Mouse (Mus musculus) olfactory bulb, adult 2 months (tissue): Measurements from ENCODE around the gene Epas1. TPM values are rescaled to one million over a fixed set of nuclear protein-coding genes. Genes with fewer than 3 reads are reported as not detected.

ENCODE experiments used
- H3K27ac ChIP-seq: fragments of 200-500 bp; 2 replicates; pipeline ENCODE4 v1.5.1; 2012; ENCODE audit warnings: low read depth, low read length; ENCODE audit not compliant: insufficient read depth
- H3K4me1 ChIP-seq: fragments of 200-500 bp; 2 replicates; pipeline ENCODE4 v1.6.1; 2012; ENCODE audit warnings: low read length; ENCODE audit not compliant: control insufficient read depth, insufficient read depth
- H3K4me3 ChIP-seq: fragments of 200-500 bp; 2 replicates; pipeline ENCODE4 v1.5.1; 2012; ENCODE audit warnings: mild to moderate bottlenecking, low read depth, low read length, moderate library complexity; ENCODE audit not compliant: insufficient read depth
- CTCF ChIP-seq: fragments of 200-500 bp; IDR thresholded peaks from 2 replicates; pipeline ENCODE4 v1.5.1; 2012; ENCODE audit warnings: low read depth, mild to moderate bottlenecking, low read length, moderate library complexity; ENCODE audit not compliant: insufficient read depth
- POLR2A ChIP-seq: fragments of 200-500 bp; IDR thresholded peaks from 2 replicates; pipeline ENCODE4 v1.6.1; 2012; ENCODE audit warnings: mild to moderate bottlenecking, low read depth, low read length, moderate library complexity; ENCODE audit not compliant: insufficient read depth
- WGBS: fragments of 180-500 bp; shearing (Covaris S2); methylation state at CpG from one replicate; pipeline ENCODE4 v1.1.7; 2018; 5-methylcytosine and 5-hydroxymethylcytosine counted together
- polyA plus RNA-seq: library from polyadenylated mRNA; stranded (reverse); fragments of >200 nt; gene quantifications from 2 replicates; pipeline ENCODE4 v1.2.4, GENCODE M21; 2012; ENCODE audit warnings: low replicate concordance; ENCODE audit not compliant: missing spikeins, insufficient read depth, insufficient read length

Epas1 gene
- polyA plus RNA-seq, 1 experiment = not detected

DNA sequence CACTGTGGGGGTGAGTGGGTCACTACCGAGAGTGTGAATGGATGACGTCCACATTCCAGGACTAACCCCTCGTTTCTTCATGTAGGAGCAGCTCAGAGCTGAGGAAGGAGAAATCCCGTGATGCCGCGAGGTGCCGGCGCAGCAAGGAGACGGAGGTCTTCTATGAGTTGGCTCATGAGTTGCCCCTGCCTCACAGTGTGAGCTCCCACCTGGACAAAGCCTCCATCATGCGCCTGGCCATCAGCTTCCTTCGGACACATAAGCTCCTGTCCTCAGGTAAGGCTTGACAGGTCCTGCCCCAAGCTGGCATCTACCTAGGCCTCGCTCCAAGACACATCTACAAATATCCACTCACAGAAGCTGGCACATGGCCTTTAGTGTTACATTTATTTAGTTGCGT, 43.5 kb downstream of the Epas1 start:
- 92% methylated on average over 13 of the region's 13 CpGs for WGBS
- TF ChIP-seq CTCF (no peak), POLR2A (no peak)
- Histone ChIP-seq H3K27ac (no peak overlapping the region), H3K4me3 (no peak overlapping the region), H3K4me1 (peaks cover 11% of the 10 kb centered on the region)

DNA sequence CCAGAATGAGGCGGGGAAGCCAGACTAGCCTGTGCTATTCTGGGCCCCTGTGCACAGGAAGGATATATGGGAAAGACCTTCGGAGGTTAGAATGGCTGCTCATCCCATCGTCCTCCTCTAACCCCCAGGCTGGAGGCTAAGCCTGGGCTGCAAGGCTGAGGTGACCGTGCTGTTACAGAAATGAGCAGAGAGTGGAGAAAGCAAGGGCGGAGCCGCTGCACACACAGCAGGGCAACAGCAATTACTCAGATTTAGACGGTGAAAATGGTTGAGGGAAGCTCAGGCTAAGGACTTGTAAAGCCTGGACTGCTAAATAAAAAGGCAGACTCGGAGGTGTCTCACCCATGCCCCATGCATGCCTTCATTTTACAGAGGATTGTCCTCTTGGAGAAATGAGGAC, 45.0 kb downstream of the Epas1 start:
- Histone ChIP-seq H3K27ac (no peak overlapping the region), H3K4me3 (no peak overlapping the region), H3K4me1 (peaks cover 18% of the 10 kb centered on the region)
- TF ChIP-seq POLR2A = no peak
- no peak for TF ChIP-seq CTCF
- 65% methylated on average over 8 of the region's 8 CpGs for WGBS

- 80% methylated on average over 11 of the region's 11 CpGs for WGBS
- TF ChIP-seq POLR2A (no peak), CTCF (no peak)
- H3K4me3 ChIP-seq = no peak overlapping the region
- peaks cover 18% of the 10 kb centered on the region for H3K4me1 ChIP-seq
- H3K27ac ChIP-seq = no peak overlapping the region
These were observed 45.5 kb downstream of the Epas1 start for GRCm38 (mm10) chr17:86798951-86799350.

DNA sequence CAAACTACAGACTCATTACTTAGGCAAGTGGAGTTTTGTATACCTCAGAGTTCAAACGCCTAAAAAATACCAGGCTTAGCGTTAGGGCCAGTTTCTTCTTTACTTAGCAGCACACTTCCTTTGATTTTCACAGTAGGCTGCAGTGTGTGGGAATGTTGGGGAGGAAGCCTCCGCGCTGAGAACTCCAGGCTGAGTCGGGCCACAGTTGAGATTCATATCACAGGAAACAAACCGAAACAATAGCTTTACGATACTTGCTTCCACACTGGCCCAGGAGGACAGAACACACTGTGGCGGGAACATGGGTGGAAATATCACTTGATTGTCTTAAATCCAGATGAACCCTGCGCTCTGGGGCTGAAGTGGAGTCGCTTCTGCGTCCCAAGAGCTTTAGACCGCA, 47.0 kb downstream of the Epas1 start:
- 70% methylated on average over 12 of the region's 12 CpGs for WGBS
- H3K27ac ChIP-seq = no peak overlapping the region
- H3K4me3 ChIP-seq = no peak overlapping the region
- peaks cover 18% of the 10 kb centered on the region for H3K4me1 ChIP-seq
- TF ChIP-seq POLR2A (no peak), CTCF (no peak)

DNA sequence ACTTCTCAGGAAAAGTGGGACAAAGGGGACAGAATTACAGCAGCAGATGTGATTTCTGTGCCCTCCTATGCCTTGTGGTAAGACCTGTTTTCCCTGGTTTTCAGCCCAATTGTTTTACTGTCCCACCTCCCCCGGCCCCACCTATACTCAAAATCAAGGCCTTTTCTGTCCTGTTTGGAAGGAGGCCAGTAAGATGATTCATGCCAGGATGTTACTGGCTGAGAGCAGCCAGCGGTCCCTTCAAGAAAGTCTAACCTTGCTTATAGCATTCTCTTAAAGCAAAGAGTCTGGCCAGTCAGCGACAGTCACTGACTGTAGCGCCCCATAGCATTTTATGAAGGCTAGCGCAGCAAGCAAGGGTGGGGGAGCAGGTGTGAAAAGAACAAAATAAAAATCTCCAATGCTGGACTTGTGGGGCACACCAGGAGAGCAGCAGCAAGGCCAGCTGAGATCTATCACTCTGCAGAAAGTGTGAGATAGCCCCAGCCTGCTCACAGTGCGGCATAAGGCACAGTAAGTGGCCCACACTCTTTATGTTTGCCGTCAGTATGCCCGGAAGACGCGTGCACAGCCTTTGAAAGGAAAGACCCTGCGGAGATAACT, 47.8 kb downstream of the Epas1 start:
- WGBS = 74% methylated on average over 11 of the region's 11 CpGs
- Histone ChIP-seq H3K4me1 (peaks cover 18% of the 10 kb centered on the region), H3K4me3 (no peak overlapping the region), H3K27ac (peak overlapping the region; percentile 3; the same call in 1 of the 2 replicates)
- TF ChIP-seq POLR2A = no peak
- TF ChIP-seq CTCF = no peak

- Histone ChIP-seq H3K4me1 (peaks cover 18% of the 10 kb centered on the region), H3K4me3 (no peak overlapping the region), H3K27ac (peak overlapping the region; percentile 3; the same call in 1 of the 2 replicates)
- WGBS = 54% methylated on average over 9 of the region's 9 CpGs
- TF ChIP-seq CTCF = no peak
- TF ChIP-seq POLR2A = no peak
These were observed 48.4 kb downstream of the Epas1 start for GRCm38 (mm10) chr17:86801876-86802275.

DNA sequence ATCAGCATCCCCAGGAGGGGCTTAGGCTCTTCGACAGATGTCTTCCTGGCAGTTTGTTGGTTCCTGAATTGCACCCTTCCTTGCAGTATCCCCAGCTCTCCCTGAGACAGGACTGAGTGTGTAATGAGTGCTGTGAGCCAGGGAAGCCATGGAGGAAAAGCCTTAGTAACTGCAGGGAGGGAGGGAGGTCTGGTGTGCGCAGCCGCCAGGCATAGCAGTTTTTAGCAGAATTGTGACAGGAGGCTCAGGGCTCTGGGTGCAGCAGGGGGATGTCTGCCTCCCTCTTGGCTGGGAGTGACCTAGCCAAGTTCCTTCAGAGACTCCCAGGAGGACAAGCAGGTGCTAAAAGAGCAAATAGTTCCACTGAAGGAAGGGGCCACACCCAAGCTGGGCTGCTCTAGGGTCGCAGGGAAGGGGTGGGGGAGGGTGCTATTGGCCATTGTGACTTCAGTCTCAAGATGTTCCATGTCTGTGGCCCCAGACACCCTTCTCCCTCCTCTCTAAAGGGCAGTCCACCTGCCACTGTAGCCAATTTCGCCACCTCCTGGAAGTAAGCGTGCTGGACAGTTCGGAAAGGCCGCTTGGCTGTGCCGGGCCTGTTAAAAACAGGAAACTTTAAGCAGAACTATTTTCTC, 49.0 kb downstream of the Epas1 start:
- WGBS = 67% methylated on average over 9 of the region's 9 CpGs

GRCm38 (mm10) chr17:86803147-86803546, 49.6 kb downstream of the Epas1 start:
- WGBS = 76% methylated on average over 10 of the region's 10 CpGs
- 0 out of 2 replicates have a peak overlapping the region, but pooled peaks have one; percentile 27 for H3K27ac ChIP-seq
- peaks cover 17% of the 10 kb centered on the region for H3K4me1 ChIP-seq

More for the DNA sequence above, 49.0 kb downstream of the Epas1 start:
- Histone ChIP-seq H3K27ac (peak overlapping the region; percentile 35; the same call in 1 of the 2 replicates), H3K4me3 (no peak overlapping the region), H3K4me1 (peaks cover 18% of the 10 kb centered on the region)
- TF ChIP-seq POLR2A (no peak), CTCF (no peak)

DNA sequence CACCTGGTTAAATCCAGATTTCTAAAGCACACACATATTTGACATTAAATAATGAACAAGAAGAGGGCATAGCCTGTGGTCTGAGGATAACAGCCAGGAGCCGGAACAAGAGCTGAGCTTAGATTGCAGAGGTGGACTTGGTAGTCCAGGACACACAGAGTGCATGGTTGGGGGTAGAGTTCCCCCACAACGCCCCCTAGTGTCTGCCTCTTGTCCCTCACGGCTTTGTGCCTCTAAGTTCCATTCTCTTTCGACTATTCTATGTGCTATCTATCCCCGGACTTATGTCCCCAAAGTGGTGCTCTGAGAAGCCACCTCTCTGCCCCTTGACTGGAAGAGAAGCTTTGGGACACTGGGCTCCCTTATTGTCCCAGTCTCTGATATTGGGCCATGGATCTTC, 50.2 kb downstream of the Epas1 start:
- WGBS = 77% methylated on average over 5 of the region's 5 CpGs
- TF ChIP-seq POLR2A (no peak), CTCF (no peak)
- no peak overlapping the region for H3K27ac ChIP-seq

More at GRCm38 (mm10) chr17:86803147-86803546, 49.6 kb downstream of the Epas1 start:
- no peak overlapping the region for H3K4me3 ChIP-seq
- no peak for TF ChIP-seq POLR2A
- TF ChIP-seq CTCF = no peak

More for the DNA sequence above, 50.2 kb downstream of the Epas1 start:
- H3K4me3 ChIP-seq = no peak overlapping the region
- H3K4me1 ChIP-seq = peaks cover 13% of the 10 kb centered on the region
